23 mouse cellular contexts compared by ENCODE assay signal in genomic region chr6:34273073-34273472, GRCm38 (mm10). TPM values are rescaled to one million over a fixed set of nuclear protein-coding genes. Genes with fewer than 3 reads are reported as not detected.
DNase-seq lines count a peak whose midpoint lies in the region; ATAC-seq and TF ChIP-seq lines count a peak whose summit lies in the region.
"Had no signal": no experiment of that assay in that cellular context is flagged by ENCODE, and none has a peak within 500 bp of the region (broad histone marks: within the 10 kb centered on the region; RNA-seq: fewer than 3 reads in every experiment).

No protein-coding gene starts in this region.

- H3K4me2 ChIP-seq in forebrain, postnatal 0 days (ENCODE audit: low read depth) = no peak overlapping the region
- H3K4me2 ChIP-seq: embryonic facial prominence, embryonic 12.5 days; forebrain, embryonic 12.5 days; hindbrain, embryonic 13.5 days had no signal

- H3K27ac ChIP-seq in forebrain, postnatal 0 days (ENCODE audit: low read depth, low read length) = no peak overlapping the region
- H3K27ac ChIP-seq: embryonic facial prominence, embryonic 12.5 days; forebrain, embryonic 12.5 days; gastrocnemius, adult 2 months; hindbrain, embryonic 13.5 days; hindbrain, postnatal 0 days had no signal

- no peak overlapping the region for H3K4me3 ChIP-seq in forebrain, postnatal 0 days (ENCODE audit: low read depth, low read length)
- H3K4me3 ChIP-seq: embryonic facial prominence, embryonic 12.5 days; forebrain, embryonic 12.5 days; gastrocnemius, adult 2 months; hindbrain, embryonic 13.5 days had no signal

- ATAC-seq in CD4-positive, CD25-positive, alpha-beta regulatory T cell, adult 4 months = peak; percentile 54
- peak; percentile 63 for ATAC-seq in common myeloid progenitor, adult 5-6 weeks (replicated peaks; ENCODE audit: low read depth, poor library complexity, severe bottlenecking)
- peak; percentile 37 for ATAC-seq in inflammation-experienced regulatory T-cells, adult 6 months
- ATAC-seq in forebrain, postnatal 0 days = no peak
- ATAC-seq: forebrain, embryonic 16.5 days; hindbrain, postnatal 0 days; intestine, embryonic 16.5 days had no signal

- TF ChIP-seq CTCF in forebrain, postnatal 0 days (IDR thresholded peaks at IDR 0.05; ENCODE audit: low read depth) = no peak

- intact Hi-C loops in left cerebral cortex, postnatal 25 days (cut with DNase I) = no loop called here

- H3K9ac ChIP-seq in forebrain, postnatal 0 days = no peak overlapping the region
- H3K9ac ChIP-seq: embryonic facial prominence, embryonic 12.5 days; forebrain, embryonic 12.5 days; hindbrain, embryonic 13.5 days had no signal

- DNase-seq in left cerebral cortex, postnatal 25 days (ENCODE audit: low spot score in 2 of 2) = no peak
- no peak for DNase-seq in retina, postnatal 1 day
- DNase-seq in forebrain, postnatal 0 days = no peak
- DNase-seq: adrenal gland, adult 8-10 months; adrenal gland, postnatal 36 days; cerebellum, adult 11 months; cerebellum, adult 8-10 months; cerebellum, postnatal 14 days; gastrocnemius, adult 2 months; gastrocnemius, postnatal 25 days; heart, adult 11 months; heart, postnatal 10 days; heart, postnatal 4 days had no signal

- H3K36me3 ChIP-seq in forebrain, postnatal 0 days (ENCODE audit: insufficient read depth) = no peaks in the 10 kb centered on the region
- H3K36me3 ChIP-seq: embryonic facial prominence, embryonic 12.5 days; forebrain, embryonic 12.5 days; G1E; hindbrain, embryonic 13.5 days had no signal

- no peaks in the 10 kb centered on the region for H3K9me3 ChIP-seq in forebrain, postnatal 0 days (ENCODE audit: low read length)
- H3K9me3 ChIP-seq: embryonic facial prominence, embryonic 12.5 days; forebrain, embryonic 12.5 days; G1E; hindbrain, embryonic 13.5 days had no signal

- H3K4me1 ChIP-seq in forebrain, postnatal 0 days (ENCODE audit: insufficient read depth) = no peaks in the 10 kb centered on the region
- H3K4me1 ChIP-seq: embryonic facial prominence, embryonic 12.5 days; hindbrain, embryonic 13.5 days had no signal

- WGBS in forebrain, postnatal 0 days = 78% methylated on average over 2 of the region's 2 CpGs

- no peaks in the 10 kb centered on the region for H3K27me3 ChIP-seq in forebrain, postnatal 0 days (ENCODE audit: insufficient read depth, low read length)
- H3K27me3 ChIP-seq: embryonic facial prominence, embryonic 12.5 days; forebrain, embryonic 12.5 days; hindbrain, embryonic 13.5 days had no signal

RNA-seq across cellular contexts. Expression of gene Akr1b3, which starts 44.2 kb away (rescaled TPM):
- polyA plus RNA-seq in CD4-positive, CD25-positive, alpha-beta regulatory T cell, adult 4 months (2017; shearing (Covaris generic)) = 100 to 1,000 TPM; 382 to 479 TPM
- total RNA-seq in common myeloid progenitor, adult 5-6 weeks (2017) = 138 TPM in 2 replicates
- polyA plus RNA-seq in inflammation-experienced regulatory T-cells, adult 6 months (2017; shearing (Covaris generic)) = 100 to 1,000 TPM; 371 to 476 (median 432) TPM
- total RNA-seq in left cerebral cortex, postnatal 25 days (2021) = 10 to 100 TPM; 42.2 to 45.5 TPM
- 78.5 and 88.6 TPM in 2 replicates for total RNA-seq in forebrain, postnatal 0 days (2014; rRNA removed)
- polyA plus RNA-seq in forebrain, postnatal 0 days (2015; fragmentation: Nextera tagmentation; extraction: Ambion mirVana) = 98.3 and 117 TPM in 2 replicates
